Mouse (Mus musculus) left cerebral cortex, postnatal 25 days (tissue): ENCODE data around the gene Fam196a. TPM values are rescaled to one million over a fixed set of nuclear protein-coding genes. Genes with fewer than 3 reads are reported as not detected.

ENCODE experiments used
- DNase-seq, 2 experiments: peaks; one replicate each; pipeline ENCODE4 v3.0.0; 2022; ENCODE audit warnings: low spot score in 2 of 2, mixed read lengths in 1 of 2
- intact Hi-C: fragments of 180-260 bp; cut with DNase I; formaldehyde crosslinking; loops from one replicate; pipeline ENCODE4 v1.15.1; 2025
- total RNA-seq, 2 experiments: library from RNA; stranded (reverse); gene quantifications; 2 replicates each; pipeline ENCODE4 v1.2.3; 2021

Gene Fam196a
- total RNA-seq: 10 to 100 TPM; 16.7 to 18.8 TPM

DNA sequence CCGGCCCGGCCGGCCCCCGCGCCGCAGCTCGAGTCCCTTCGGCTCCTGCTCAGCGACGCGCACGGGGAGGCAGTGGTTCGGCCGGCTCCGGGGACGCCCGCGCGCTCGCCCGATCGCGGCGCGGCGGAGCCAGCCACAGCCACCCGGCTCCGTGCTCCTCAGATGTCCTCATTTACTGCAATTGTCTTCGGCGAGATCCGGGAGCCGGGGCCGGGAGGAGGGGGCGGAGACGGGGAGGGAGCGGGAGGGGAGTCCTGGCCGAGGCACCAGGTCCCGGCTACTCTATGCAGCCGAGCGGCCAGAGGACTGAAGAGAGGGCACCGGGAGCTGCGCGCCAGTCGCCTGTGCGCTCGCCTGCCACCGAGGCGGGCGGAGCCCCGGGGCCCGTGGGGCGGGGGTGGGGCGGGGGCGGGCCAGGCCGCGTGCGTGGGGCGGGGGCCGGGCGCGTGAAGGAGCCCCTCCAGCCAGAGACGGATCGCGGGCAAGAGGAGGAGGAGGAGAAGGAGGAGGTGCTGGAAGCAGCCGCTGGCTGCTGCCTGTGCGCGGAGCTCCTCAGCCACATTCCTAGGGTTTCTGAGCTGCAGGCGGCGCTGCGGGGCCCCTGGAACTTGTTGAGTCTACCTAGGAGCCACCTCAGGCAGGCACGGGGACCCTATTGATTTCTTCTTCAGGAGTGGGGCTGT lies at the start of gene Fam196a:
Fam196a (minus strand) TSS at position 504 of the 683 bp plus-strand sequence.
- peak; percentile 80 to 88 for DNase-seq
- intact Hi-C loops: loop anchor here (2.0 to 5.0 kb wide), 3 partner anchors 163 to 214 kb away; no protein-coding TSS in a partner anchor

DNA sequence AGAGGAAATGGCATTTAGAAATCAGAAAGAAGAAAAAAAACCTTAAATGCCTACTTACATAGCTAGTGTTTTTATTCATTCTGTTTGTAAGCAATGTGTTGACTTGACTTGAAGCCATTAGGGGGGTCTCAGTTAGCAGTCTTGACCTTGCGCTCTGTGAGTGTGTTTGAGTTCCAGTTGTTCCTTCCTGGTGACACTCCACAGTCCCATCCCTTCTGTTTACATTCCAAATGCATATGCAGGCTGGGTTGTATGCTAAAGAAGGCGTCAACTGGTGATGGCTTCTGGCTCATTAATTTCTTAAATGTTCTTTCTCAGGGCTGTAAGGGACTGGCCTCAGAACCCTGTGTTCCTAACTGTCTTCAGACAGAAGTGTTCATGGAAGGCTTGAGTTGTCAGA lies 23.4 kb upstream of the Fam196a start:
- DNase-seq: no peak
- intact Hi-C loops: no loop called here

DNA sequence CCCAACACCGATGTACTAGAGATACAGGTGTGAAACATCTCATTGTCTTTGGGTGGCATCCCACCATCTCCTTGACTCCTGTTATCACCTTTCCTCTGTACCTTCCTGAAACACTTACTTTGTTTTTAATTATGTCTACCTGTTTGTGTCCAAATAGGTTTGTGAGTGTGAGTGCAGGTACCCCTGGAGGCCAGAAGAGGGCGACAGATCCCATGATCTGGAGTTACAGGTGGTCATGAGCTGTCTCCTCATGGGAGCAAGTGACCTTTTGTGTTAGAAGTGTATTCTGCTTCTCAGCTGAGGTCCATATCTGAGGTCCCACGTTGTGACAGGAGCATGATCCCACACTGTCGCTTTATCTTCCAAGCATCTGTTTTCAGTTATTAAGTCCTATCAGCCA lies 22.6 kb upstream of the Fam196a start:
- no peak for DNase-seq
- intact Hi-C loops: no loop called here

DNA sequence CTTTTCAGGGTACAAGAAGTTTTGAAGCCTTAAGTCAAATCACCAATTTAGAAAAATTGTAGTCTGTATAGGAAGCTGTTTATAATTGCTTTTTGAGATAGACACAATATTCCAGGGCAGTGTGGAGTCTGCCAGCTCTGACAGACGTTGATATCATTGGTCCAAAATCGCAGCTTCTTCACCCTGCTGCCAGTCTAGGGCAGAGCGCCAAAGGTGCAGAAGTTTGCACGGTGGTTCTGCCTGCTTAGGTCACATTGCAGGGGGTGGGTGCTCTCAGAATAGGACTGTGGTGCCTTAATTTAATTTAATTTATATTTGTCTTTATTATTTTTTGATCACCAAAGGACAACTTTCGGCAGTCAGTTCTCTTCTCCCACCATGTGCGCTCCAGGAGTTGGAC lies 20.9 kb upstream of the Fam196a start:
- intact Hi-C loops: no loop called here
- DNase-seq: no peak

DNA sequence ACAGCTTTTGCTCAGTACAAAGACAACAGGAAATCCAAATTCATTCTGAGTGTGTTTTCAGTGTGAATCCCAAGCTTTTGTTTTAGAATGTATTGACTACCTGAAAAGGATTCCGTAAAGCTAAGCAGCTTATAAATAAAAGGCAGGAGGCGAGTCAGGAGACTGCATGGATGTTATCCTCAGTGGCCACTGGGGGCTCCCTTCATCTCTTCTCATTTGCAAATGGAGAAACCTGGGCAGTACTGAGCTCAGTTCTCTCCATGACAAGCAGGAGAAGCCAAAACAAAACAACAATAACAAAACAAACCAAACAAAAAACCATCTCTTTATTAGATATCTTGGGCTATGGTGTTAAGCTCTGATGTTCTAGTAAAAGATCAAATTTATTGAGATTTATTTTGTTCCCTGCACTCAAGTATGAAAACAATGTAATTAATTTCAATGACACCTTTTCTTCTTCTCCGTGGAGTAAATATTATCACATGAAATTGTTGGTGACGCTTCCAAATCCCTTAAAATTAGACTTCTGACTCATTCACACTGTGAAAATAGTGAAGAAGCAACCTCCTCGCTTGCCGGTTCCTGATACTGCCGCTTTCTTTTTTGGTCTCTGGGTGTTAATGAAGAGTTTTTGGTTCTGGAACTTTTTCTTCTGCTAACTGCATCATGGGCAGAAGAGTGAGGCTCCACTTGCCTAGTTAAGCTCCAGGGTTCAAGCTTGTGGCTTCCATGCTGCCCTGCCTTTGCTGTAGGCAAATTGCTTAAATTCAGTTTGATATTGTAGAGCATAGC lies 7.9 kb upstream of the Fam196a start:
- peak in 1 of 2 experiments; percentile 36 for DNase-seq
- intact Hi-C loops: loop anchor here (10.0 kb wide), 1 partner anchor 519 kb away; no protein-coding TSS in a partner anchor

DNA sequence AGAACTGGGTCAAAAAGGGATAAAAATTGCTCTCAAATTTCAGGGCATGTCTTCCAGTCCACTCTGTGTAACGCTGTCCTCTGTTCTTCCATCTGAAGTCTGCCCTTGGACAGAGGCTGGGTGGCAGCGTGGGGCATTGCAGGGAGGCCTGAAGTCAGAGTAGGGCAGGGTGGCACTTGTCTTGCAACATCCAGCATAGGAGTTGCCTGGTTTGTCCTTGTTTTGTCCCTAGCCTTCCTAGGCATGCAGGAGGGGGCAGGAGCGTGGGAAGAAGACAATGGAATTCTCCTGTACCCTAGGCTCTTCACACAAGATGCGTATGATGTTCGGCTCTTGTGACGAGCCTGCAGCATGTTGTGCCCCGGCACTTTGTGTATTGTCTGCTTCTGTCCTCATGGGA lies 5.5 kb upstream of the Fam196a start:
- DNase-seq: no peak
- intact Hi-C loops: loop anchor here (10.0 kb wide), 1 partner anchor 521 kb away; no protein-coding TSS in a partner anchor

DNA sequence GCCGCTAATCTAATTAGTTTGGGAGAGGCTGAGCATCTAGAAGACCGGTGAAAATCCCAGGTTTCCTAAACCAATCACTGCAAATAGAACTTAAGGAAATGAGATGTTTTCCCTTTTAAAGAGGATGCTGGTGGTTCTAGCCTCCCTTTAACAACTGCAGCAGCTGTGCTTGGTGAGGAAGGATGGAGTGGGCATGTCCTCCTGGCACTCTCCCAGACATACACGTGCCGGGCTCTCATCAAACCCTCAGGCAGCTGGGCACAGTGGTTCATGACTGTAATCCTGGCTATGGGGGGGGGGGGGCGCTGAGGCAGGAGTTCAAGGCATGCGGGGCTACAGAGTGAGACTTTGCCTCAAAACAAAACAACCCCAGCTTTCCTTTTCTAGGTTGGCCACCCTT lies 4.8 kb upstream of the Fam196a start:
- DNase-seq: no peak
- intact Hi-C loops: loop anchor here (10.0 kb wide), 1 partner anchor 522 kb away; no protein-coding TSS in a partner anchor

DNA sequence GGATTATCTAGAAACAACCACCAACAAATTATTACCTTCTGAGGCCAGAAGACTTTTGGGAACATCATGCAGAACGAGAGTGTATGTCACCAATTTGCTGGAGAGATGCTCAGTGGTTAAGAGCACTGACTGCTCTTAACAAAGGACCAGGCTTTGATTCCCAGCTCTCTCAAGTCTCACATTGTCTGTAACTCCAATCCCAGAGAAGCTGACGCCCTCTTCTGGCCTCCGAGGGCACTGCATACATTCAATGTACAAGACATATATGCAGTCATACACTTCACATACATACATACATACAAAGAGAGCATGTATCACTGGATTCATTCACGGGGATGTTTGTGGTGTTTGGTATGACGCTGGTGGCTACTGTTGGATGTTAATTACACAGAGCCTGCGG lies 3.7 kb upstream of the Fam196a start:
- intact Hi-C loops: loop anchor here (10.0 kb wide), 1 partner anchor 523 kb away; no protein-coding TSS in a partner anchor
- no peak for DNase-seq

DNA sequence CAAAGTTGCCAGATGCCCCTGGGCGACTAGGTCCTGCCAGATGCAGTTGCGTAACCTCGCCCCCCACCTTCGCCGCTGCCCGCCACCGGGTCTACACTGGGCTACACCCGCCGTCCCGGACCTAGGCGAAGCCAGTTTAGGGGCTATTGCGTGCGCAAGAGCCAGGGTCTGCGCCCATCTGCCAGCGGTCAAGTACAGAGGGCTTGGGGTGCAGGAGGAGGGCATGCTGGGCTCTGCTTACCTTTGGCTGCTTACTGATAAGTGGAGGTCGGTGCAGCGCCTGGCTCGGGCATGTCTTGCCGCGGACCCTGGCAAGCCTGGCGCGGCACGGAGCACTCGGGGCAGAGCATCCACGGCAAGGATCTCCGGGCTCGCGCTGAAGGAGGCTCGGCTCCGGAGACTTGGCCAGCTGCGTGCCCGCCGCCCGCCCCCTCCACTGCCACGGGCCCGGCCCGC lies 731 bp downstream of the Fam196a start:
- no peak for DNase-seq
- intact Hi-C loops: loop anchor here (5.0 kb wide), 2 partner anchors 210 to 215 kb away; no protein-coding TSS in a partner anchor

DNA sequence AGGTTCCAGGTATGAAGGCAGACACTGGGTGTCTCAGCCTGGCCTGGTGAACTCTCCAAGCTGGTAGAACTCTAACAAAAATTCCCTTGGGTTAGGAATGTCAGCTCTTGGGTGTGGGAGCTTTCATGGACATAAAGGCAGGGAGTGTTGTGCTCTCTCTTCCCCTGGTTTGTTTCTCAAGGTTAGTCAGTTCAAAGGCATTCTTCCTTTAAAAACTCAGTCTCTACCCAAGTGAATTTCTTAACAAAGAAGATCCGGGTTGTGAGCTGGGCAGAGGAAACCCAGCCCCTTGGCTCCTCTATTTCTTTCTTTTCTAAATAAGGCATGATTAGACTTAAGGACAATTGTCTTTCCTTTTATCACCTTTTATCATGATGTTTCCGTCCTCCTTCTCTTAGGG lies 6.3 kb downstream of the Fam196a start:
- intact Hi-C loops: no loop called here
- no peak for DNase-seq

DNA sequence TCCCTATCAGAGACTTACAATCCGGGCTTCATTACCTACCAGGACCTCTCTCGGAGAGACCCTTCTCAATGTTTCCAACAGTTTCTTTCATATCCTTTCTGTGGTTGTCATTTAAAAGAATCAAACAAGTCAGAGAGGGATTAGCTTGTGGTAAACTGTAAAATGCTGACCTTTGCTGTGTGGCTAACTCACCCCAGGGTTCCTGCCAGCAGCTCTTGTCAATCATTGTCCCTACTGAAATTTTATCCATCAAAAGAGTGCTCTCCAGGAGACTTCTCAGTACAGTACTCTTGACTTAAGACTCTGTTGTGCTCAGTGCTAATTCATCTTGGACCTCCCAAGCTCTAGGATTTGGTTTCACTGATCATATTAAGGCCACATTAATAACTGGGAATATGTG lies 36.2 kb downstream of the Fam196a start:
- intact Hi-C loops: no loop called here
- no peak for DNase-seq

DNA sequence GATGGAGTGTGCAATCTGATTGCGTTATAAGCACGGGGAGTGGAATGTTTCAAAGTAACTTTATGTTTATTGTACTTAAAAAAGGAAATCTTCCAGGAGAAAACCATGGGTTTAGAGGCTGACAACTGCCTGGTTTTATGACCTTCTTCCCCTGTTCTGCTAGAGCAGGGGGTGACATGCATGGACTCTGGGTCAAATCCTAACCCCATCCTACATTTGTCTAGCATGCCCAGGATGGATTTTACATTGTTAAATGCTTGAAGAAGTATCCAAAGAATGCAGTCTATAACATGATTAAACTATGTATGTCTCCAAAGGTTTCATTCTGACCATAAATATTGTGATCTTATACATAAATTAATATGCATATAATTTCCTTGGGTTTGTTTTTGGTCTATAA lies 38.8 kb downstream of the Fam196a start:
- DNase-seq: no peak
- intact Hi-C loops: no loop called here

DNA sequence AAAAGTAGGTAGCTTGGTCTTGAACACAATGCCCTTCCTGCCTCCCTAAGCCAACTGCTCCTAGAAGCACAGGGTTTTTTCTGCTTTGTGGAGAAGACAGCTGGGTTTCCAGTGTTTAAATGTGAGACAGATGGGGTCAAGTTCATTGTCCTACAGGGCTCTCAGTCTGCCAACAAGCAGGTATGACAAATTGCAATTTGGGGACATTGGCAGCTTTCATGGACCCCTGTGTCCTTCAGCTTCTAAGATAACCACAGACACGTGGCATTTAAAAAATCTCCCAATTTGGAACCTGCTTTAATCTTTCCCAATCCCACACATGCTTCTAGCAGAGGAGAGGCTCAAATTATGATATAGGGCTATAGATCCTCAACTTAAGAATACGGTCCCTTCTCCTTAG lies 43.6 kb downstream of the Fam196a start:
- no peak for DNase-seq
- intact Hi-C loops: no loop called here

DNA sequence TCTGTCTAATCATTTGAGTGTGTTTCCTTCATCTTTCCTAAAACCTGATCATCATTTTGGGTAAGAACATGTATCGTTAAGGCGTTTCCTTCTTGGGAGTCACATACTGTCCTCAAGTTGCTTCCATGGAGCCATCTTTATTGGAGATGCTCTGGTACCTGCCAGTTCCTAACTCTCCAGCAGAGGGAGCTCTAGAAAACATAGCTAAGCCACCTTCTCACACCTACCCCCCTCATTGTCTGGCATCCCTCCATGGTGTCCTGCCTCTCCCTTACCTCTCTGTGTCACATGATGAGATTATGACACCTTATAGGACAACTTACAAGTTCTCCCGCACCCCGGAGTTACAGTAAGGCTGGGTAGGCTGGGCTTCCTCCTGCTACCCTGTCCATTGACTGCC lies 45.3 kb downstream of the Fam196a start:
- DNase-seq: peak in 1 of 2 experiments; percentile 11
- intact Hi-C loops: no loop called here

DNA sequence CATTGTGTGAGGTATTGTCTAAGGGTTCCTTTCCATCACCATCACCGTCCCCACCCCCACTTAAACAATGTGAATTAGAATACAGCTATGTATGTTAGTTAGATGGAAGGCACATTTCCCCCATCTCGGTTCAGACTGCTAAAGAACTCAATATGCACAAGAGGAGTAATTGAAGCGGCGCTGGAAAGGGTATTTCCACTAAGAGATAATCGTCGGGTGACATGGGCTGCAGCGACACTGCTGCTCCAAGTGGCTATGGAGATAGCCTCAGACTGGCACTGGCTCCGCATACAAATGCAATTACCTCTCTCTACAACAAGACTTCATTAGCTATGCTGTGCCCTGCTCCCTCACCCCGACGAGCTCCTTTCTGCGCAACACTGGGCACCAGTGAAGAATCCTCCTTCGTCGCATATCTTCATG lies 45.8 kb downstream of the Fam196a start:
- DNase-seq: no peak
- intact Hi-C loops: no loop called here

DNA sequence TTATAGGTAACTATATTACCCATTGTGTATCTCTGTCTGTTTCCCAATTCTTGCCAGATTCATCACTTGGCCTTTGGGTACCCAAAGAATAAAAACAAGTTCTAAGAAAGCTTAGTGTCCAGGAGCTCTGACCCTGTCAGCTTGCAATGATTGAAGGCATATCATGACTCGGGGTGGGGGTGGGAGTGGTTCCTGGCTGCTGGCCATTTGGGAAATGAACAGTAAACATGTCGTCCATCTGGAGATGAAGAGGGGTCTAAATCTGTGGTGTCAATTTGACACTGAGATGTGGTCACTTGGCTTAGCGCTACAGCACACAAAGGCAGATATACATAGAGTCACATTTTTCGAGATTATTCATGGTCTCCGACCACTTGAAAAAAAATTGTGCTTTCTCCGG lies 54.7 kb downstream of the Fam196a start:
- no peak for DNase-seq
- intact Hi-C loops: no loop called here

DNA sequence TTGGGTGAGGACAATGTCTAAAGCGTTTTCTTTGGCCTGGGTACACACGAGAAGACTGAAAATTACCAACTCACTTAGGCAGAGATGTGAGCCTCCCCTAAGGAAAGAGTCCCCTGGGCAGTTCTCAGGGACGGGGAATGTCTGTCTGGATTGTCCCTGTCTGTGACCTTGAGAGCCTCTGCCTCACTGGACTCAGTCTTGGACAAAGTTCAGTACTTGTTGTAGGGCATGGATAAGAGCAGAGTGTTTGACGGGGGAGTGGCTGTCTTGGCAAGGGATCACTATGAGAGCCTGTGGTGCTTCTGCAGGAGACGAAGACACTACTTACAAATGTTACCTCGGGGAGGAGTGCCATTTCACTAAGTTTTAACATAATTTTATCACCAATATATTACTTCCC lies 57.8 kb downstream of the Fam196a start:
- no peak for DNase-seq
- intact Hi-C loops: no loop called here

DNA sequence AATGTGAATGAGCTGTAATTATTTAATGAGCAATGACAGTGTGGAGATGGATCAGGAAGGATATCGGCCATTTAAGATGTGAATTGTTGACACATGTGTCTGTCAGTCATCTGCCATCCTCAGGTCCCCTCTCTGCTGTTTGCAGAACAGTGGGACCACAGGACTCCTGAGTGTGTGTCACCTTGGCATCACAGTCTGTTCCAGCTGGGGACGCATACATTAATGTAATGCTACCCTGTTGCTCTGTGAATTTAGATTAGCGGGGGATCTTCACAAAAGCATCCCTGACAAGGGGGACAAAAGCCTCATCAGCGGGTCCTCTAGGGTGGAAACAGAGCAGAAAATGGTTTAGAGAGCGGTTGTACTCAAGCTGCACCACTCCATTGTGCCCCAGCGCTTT lies 59.2 kb downstream of the Fam196a start:
- no peak for DNase-seq
- intact Hi-C loops: no loop called here

DNA sequence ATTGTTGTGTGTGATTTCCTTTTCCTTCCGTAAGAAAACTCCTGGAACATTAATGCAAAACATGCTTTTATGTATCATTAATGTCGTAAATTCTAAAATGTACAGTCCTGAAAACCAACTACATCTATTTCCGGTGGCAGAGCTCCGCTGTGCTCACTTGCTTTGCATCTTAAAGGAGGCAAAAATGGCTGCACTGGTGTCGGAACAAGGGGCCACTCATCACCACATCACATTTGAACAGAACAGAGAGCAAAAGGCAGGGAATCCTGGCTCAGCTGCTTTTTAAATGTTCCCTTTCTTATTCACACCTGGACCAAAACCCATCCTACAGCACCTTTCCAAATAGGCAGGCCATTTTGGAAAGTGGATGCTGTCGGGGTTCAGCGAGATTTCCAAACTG lies 65.2 kb downstream of the Fam196a start:
- no peak for DNase-seq
- intact Hi-C loops: no loop called here

DNA sequence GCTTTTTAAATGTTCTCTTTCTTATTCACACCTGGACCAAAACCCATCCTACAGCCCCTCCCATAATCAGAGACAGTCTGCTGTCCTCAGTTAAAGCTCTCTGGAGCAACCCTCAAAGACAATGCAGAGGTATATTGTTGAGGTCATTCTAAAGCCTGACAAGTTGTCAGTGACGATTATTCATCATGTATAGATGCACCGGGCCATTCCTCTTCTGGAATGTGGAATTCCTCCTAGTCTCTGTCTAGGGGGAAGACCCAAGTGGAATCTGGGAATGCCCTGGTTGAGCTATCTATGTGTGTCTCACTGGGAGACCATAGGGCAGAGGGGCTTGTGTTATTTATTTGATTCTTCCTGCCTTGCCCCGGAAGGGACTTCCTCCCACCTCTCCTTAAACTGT lies 65.7 kb downstream of the Fam196a start:
- intact Hi-C loops: no loop called here
- no peak for DNase-seq

DNA sequence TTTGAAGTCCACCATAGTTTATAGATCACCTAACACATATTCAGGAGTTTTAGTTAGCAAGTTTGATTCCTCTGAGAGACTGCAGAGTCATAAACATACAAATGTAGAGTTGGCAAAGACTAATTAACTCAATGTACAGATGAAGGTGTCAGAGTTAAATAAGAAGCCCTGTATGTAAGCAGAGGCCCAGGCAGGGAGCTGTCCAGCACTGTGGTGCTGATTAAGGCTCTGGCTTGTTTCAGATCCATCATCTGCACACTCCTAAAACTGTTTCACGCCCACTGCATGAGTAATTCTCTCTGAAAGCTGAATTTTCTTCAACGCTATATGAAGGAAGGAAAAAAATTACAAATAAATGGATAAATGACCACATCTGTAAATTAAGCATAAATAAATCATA lies 74.1 kb downstream of the Fam196a start:
- intact Hi-C loops: loop anchor here (10.0 kb wide), 1 partner anchor 61 kb away; no protein-coding TSS in a partner anchor
- peak in 1 of 2 experiments; percentile 25 for DNase-seq
